Mouse (Mus musculus): ENCODE measurements around the gene Tnfaip8l2.

The Tnfaip8l2 gene

GRCm38 (mm10) chr3:95141952-95142616, at the start of gene Tnfaip8l2:
TSS of gene Tnfaip8l2 (minus strand) at chr3:95142360.
- no peak for DNase-seq (ENCODE audit: low spot score)

GRCm38 (mm10) chr3:95186888-95187287, 44.7 kb upstream of the Tnfaip8l2 start:
- DNase-seq (ENCODE audit: low spot score) = no peak

GRCm38 (mm10) chr3:95186100-95186499, 43.9 kb upstream of the Tnfaip8l2 start:
- no peak for DNase-seq (ENCODE audit: low spot score)

- no peak for DNase-seq (ENCODE audit: low spot score)
Measured at GRCm38 (mm10) chr3:95184796-95185577, 42.8 kb upstream of the Tnfaip8l2 start.

- no peak for DNase-seq (ENCODE audit: low spot score)
Measured at GRCm38 (mm10) chr3:95181841-95182240, 39.7 kb upstream of the Tnfaip8l2 start.

- no peak for DNase-seq (ENCODE audit: low spot score)
Measured at GRCm38 (mm10) chr3:95179890-95180289, 37.7 kb upstream of the Tnfaip8l2 start.

DNA sequence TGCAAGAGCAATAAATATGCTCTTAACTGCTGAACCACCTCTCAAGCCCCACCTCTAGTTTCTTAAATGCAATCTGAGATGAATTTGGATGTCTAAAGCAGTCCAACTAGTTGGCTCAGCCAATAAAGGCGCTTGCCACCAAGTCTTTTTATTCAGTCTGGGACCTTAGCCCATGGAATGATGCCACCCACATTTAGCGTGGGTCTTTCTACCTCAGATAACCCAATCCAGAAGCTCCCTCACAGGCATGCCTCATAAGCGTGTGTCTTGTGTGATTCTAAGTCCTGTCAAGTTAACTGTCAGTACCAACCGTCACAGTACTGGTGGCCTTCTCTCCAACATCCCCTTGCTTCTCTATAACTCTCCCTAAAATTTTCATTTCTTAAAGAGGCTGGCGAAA, 36.8 kb upstream of the Tnfaip8l2 start:
- no peak for DNase-seq (ENCODE audit: low spot score)

GRCm38 (mm10) chr3:95177583-95177982, 35.4 kb upstream of the Tnfaip8l2 start:
- DNase-seq (ENCODE audit: low spot score) = no peak

GRCm38 (mm10) chr3:95176500-95176899, 34.3 kb upstream of the Tnfaip8l2 start:
- DNase-seq (ENCODE audit: low spot score) = no peak

DNA sequence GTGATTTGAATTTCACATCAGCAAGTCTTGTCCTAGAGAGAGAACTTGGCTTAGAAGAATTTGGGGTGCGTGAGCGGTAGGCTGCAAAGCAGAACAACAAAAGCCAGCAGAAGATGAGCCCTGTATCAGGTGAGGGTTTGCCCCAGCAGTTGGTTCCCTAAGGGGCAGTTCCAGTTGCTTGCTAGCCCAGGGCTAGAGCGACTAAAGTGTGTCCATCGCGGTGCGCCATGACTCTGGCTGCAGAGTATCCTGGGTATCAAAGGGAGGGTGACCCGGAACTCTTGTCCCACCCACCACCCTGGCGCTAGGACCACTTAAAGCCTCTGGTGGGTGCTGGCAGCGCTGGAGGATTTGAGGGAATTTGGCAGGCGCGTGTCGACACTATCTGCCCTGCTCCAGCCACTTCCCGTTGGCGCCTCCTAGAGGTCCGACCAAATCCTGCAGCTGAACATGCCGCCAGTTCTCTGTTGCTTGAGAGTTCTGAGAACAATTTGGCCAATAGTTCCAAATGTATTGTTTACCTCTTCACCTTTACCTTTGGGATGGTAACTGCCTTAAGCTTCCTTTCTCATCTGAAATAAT, 31.9 kb upstream of the Tnfaip8l2 start:
- peak; percentile 81 for DNase-seq (ENCODE audit: low spot score)

DNA sequence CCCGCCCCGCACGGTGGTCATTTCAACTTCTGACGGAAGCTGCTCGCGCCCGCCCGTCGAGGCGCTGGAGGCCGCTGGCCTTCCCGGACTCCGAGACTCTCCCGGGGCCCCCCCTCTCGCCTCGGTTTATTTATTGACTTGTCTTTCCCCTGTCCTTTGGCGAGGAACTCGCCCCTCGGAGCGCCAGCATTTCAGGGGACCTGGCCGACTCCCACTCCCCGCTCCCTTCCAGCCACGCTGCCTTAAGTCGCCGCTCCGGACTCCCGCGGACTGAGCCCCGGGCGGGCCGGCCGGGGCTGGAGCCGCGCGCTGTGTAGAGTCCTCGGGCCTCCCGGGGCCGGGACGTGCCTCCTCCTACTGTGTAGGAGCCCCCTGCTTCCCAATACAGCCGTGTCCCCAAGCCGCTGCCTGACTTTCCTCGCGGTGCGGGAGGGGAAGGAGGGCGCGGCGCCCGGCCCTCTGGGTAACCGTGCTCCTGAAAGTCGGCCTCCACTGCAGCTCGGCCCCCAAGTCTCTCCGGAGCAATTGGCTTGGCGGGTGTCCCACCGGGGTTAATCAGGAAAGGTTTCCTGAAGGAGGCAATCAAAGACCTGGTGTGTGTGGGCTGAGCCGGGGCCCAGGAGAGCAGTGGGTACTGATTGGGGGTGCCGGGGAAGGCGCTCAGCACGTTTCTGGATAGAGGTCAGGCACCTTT, 31.2 kb upstream of the Tnfaip8l2 start:
- DNase-seq (ENCODE audit: low spot score) = no peak

- DNase-seq (ENCODE audit: low spot score) = no peak
Measured at GRCm38 (mm10) chr3:95172526-95173255, 30.5 kb upstream of the Tnfaip8l2 start.

DNA sequence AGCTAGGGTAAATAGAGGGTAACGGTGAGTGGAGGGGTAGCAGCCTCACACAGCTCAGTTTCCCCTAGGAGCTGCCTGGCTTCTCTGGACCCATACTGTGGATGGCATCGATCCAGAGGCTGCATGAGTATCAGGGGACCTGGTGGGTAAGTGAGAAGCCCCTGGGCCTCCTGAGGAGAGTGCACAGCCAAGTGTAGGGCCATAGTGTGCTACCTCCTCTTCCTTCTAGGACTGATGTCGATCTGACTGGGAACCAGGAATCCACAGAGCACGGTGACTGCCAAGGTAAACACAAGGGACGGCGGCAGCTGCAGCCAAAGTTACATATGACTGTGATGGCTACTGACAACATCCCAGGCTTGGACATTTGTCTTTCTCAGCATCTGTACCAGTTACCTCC, 28.9 kb upstream of the Tnfaip8l2 start:
- no peak for DNase-seq (ENCODE audit: low spot score)

- no peak for DNase-seq (ENCODE audit: low spot score)
Measured at GRCm38 (mm10) chr3:95169996-95170395, 27.8 kb upstream of the Tnfaip8l2 start.

- no peak for DNase-seq (ENCODE audit: low spot score)
Measured at GRCm38 (mm10) chr3:95164840-95165239, 22.7 kb upstream of the Tnfaip8l2 start.

DNA sequence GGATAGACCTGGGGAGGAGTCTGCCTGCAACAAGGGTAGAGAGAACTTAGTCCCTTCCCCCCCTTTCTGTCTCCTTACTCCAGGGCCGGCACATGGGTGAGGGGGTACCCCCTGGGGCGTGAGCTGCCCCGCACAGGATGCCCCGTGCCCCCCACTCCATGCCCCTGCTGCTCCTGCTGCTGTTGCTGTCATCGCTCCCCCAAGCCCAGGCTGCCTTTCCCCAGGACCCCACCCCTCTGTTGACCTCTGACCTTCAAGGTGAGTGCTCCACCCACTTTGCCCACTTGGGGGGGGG, 22.0 kb upstream of the Tnfaip8l2 start:
- DNase-seq (ENCODE audit: low spot score) = no peak

GRCm38 (mm10) chr3:95163419-95164255, 21.5 kb upstream of the Tnfaip8l2 start:
- no peak for DNase-seq (ENCODE audit: low spot score)

GRCm38 (mm10) chr3:95162345-95162628, 20.1 kb upstream of the Tnfaip8l2 start:
- no peak for DNase-seq (ENCODE audit: low spot score)

GRCm38 (mm10) chr3:95161618-95162344, 19.6 kb upstream of the Tnfaip8l2 start:
- DNase-seq (ENCODE audit: low spot score) = no peak

DNA sequence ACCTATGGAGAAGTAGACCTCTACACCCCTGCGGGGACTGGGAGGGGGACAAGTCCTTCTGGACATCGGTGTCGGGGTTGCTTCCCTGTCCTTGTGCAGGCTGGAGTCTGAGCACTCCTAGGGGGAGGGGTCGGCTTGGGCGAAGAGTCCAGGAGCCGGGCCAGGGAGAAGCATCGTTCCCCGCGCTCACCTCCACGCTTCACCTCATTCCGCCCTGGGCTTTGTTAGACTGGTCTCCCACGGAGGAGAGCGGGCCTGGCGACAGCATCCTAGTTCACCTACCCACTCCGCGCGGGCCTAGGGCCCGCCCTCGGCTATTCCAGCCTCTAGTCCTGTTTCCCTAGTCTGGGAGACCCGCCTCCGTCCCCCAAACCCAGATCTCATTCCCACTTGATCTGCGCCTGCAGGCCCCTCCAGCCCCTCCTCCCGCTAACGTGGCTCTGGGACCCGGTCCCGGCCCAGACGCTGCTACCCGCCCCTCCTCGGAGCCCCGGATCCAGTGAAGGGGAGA, 18.9 kb upstream of the Tnfaip8l2 start:
- DNase-seq (ENCODE audit: low spot score) = no peak
